Mouse (Mus musculus) midbrain, embryonic 12.5 days (tissue): Measurements from ENCODE around the gene Ccdc88a. TPM values are rescaled to one million over a fixed set of nuclear protein-coding genes. Genes with fewer than 3 reads are reported as not detected.

Source experiments
- ATAC-seq: fragments of 200-750 bp; cut with Nextera tagmentation; 2 replicates; pipeline ENCODE4 v1.8.0; 2017; ENCODE audit warnings: low read depth, moderate TSS enrichment, moderate library complexity; ENCODE audit not compliant: low FRiP score
- H3K27ac ChIP-seq: fragments of 300-500 bp; sonication (generic); replicated peaks from 2 replicates; pipeline ENCODE4 v1.5.1; 2016; ENCODE audit warnings: mild to moderate bottlenecking
- H3K27me3 ChIP-seq: fragments of 300-500 bp; sonication (generic); 2 replicates; pipeline ENCODE4 v1.6.1; 2016; ENCODE audit warnings: mild to moderate bottlenecking
- H3K36me3 ChIP-seq: fragments of 300-500 bp; sonication (generic); 2 replicates; pipeline ENCODE4 v1.6.1; 2016
- H3K4me1 ChIP-seq: fragments of 300-500 bp; sonication (generic); 2 replicates; pipeline ENCODE4 v1.6.1; 2016
- H3K4me2 ChIP-seq: fragments of 300-500 bp; sonication (generic); replicated peaks from 2 replicates; pipeline ENCODE4 v1.6.1; 2016; ENCODE audit warnings: mild to moderate bottlenecking, moderate library complexity
- H3K4me3 ChIP-seq: fragments of 300-500 bp; sonication (generic); 2 replicates; pipeline ENCODE4 v1.5.1; 2016; ENCODE audit warnings: mild to moderate bottlenecking
- H3K9ac ChIP-seq: fragments of 300-500 bp; sonication (generic); replicated peaks from 2 replicates; pipeline ENCODE4 v1.6.1; 2016; ENCODE audit warnings: mild to moderate bottlenecking, moderate library complexity
- H3K9me3 ChIP-seq: fragments of 300-500 bp; sonication (generic); 2 replicates; pipeline ENCODE4 v1.6.1; 2016; ENCODE audit warnings: mild to moderate bottlenecking
- WGBS: fragments of 180-500 bp; shearing (Covaris S2); methylation state at CpG from one replicate; pipeline ENCODE4 v1.1.7; 2016; 5-methylcytosine and 5-hydroxymethylcytosine counted together
- polyA plus RNA-seq: library from polyadenylated mRNA; unstranded; fragments of >200 nt; fragmentation: Nextera tagmentation; extraction: Ambion mirVana; gene quantifications from 2 replicates; pipeline ENCODE4 v1.2.1, GENCODE M21; 2016

The Ccdc88a gene
- polyA plus RNA-seq, 1 experiment from 2014 or later, result 76.4 TPM

GRCm38 (mm10) chr11:29496962-29497361 is 123.5 kb downstream of the Ccdc88a start:
- Histone ChIP-seq H3K27ac (no peak overlapping the region), H3K4me2 (no peak overlapping the region), H3K4me1 (no peaks in the 10 kb centered on the region), H3K27me3 (no peaks in the 10 kb centered on the region), H3K36me3 (peaks cover 35% of the 10 kb centered on the region), H3K9ac (no peak overlapping the region), H3K4me3 (no peak overlapping the region), H3K9me3 (no peaks in the 10 kb centered on the region)
- ATAC-seq, result no peak
- WGBS, result 98% methylated on average over 3 of the region's 3 CpGs

- H3K4me1 ChIP-seq, result no peaks in the 10 kb centered on the region
- no peaks in the 10 kb centered on the region for H3K27me3 ChIP-seq
- H3K27ac ChIP-seq, result no peak overlapping the region
- H3K4me3 ChIP-seq, result no peak overlapping the region
- no peak overlapping the region for H3K4me2 ChIP-seq
- no peak overlapping the region for H3K9ac ChIP-seq
- peaks cover 38% of the 10 kb centered on the region for H3K36me3 ChIP-seq
- no peak for ATAC-seq
- WGBS, result 91% methylated on average over 10 of the region's 10 CpGs
- no peaks in the 10 kb centered on the region for H3K9me3 ChIP-seq
Observed at GRCm38 (mm10) chr11:29503948-29504893, 130.8 kb downstream of the Ccdc88a start.

GRCm38 (mm10) chr11:29504899-29505625 is 131.6 kb downstream of the Ccdc88a start:
- ATAC-seq, result no peak
- H3K36me3 ChIP-seq, result peaks cover 32% of the 10 kb centered on the region
- H3K4me2 ChIP-seq, result no peak overlapping the region
- 96% methylated on average over 2 of the region's 2 CpGs for WGBS
- no peak overlapping the region for H3K27ac ChIP-seq
- no peak overlapping the region for H3K9ac ChIP-seq
- H3K4me3 ChIP-seq, result no peak overlapping the region
- H3K4me1 ChIP-seq, result no peaks in the 10 kb centered on the region
- H3K9me3 ChIP-seq, result no peaks in the 10 kb centered on the region
- H3K27me3 ChIP-seq, result no peaks in the 10 kb centered on the region

GRCm38 (mm10) chr11:29509421-29509820 is 136.0 kb downstream of the Ccdc88a start:
- no peak for ATAC-seq
- H3K4me2 ChIP-seq, result no peak overlapping the region
- H3K4me3 ChIP-seq, result no peak overlapping the region
- no peaks in the 10 kb centered on the region for H3K9me3 ChIP-seq
- no peak overlapping the region for H3K27ac ChIP-seq
- H3K4me1 ChIP-seq, result 0 out of 2 replicates have a peak, but pooled peaks cover 4% of the 10 kb centered on the region
- 98% methylated on average over 1 of the region's 1 CpGs for WGBS
- H3K9ac ChIP-seq, result no peak overlapping the region
- H3K27me3 ChIP-seq, result no peaks in the 10 kb centered on the region
- H3K36me3 ChIP-seq, result peaks cover 12% of the 10 kb centered on the region

GRCm38 (mm10) chr11:29512818-29513535 is 139.5 kb downstream of the Ccdc88a start:
- H3K9ac ChIP-seq, result no peak overlapping the region
- no peak overlapping the region for H3K4me3 ChIP-seq
- H3K4me1 ChIP-seq, result 0 out of 2 replicates have a peak, but pooled peaks cover 4% of the 10 kb centered on the region
- H3K27ac ChIP-seq, result no peak overlapping the region
- no peak overlapping the region for H3K4me2 ChIP-seq
- WGBS, result 87% methylated on average over 4 of the region's 4 CpGs
- ATAC-seq, result no peak
- no peaks in the 10 kb centered on the region for H3K9me3 ChIP-seq
- 0 out of 2 replicates have a peak, but pooled peaks cover 4% of the 10 kb centered on the region for H3K36me3 ChIP-seq
- no peaks in the 10 kb centered on the region for H3K27me3 ChIP-seq

- Histone ChIP-seq H3K9ac (peak overlapping the region; percentile 56), H3K9me3 (no peaks in the 10 kb centered on the region), H3K4me2 (peak overlapping the region; percentile 63), H3K27me3 (no peaks in the 10 kb centered on the region), H3K36me3 (0 out of 2 replicates have a peak, but pooled peaks cover 4% of the 10 kb centered on the region), H3K4me3 (peak overlapping the region; percentile 60), H3K4me1 (0 out of 2 replicates have a peak, but pooled peaks cover 4% of the 10 kb centered on the region), H3K27ac (peak overlapping the region; percentile 49; the same call in 1 of the 2 replicates)
- 33% methylated on average over 10 of the region's 10 CpGs for WGBS
- ATAC-seq, result no peak
Observed at GRCm38 (mm10) chr11:29514325-29514681, 140.8 kb downstream of the Ccdc88a start.

GRCm38 (mm10) chr11:29514682-29515412 is 141.4 kb downstream of the Ccdc88a start, which contains the start of gene Prorsd1:
Prorsd1 (minus strand) TSS chr11:29515033.
- Histone ChIP-seq H3K36me3 (0 out of 2 replicates have a peak, but pooled peaks cover 4% of the 10 kb centered on the region), H3K27ac (peak within 1 kb of the TSS; percentile 49; the same call in 1 of the 2 replicates), H3K4me3 (peak within 1 kb of the TSS; percentile 60), H3K9ac (peak within 1 kb of the TSS; percentile 56), H3K27me3 (no peaks in the 10 kb centered on the region), H3K4me2 (peak within 1 kb of the TSS; percentile 63), H3K4me1 (0 out of 2 replicates have a peak, but pooled peaks cover 4% of the 10 kb centered on the region), H3K9me3 (no peaks in the 10 kb centered on the region)
- ATAC-seq, result peak; percentile 100
- 4% methylated on average over 40 of the region's 40 CpGs for WGBS

- Histone ChIP-seq H3K4me1 (peaks cover 9% of the 10 kb centered on the region), H3K4me3 (peak within 1 kb of the TSS; percentile 68), H3K36me3 (peaks cover 13% of the 10 kb centered on the region), H3K4me2 (peak within 1 kb of the TSS; percentile 69), H3K27ac (peak within 1 kb of the TSS; percentile 83), H3K27me3 (no peaks in the 10 kb centered on the region), H3K9me3 (no peaks in the 10 kb centered on the region), H3K9ac (peak within 1 kb of the TSS; percentile 83)
- peak; percentile 98 for ATAC-seq
- 3% methylated on average over 47 of the region's 47 CpGs for WGBS
Observed at GRCm38 (mm10) chr11:29525988-29526794, 152.7 kb downstream of the Ccdc88a start, which contains the start of gene Mtif2. Mtif2 (plus strand) TSS chr11:29526408.

- H3K27me3 ChIP-seq, result no peaks in the 10 kb centered on the region
- H3K9me3 ChIP-seq, result no peaks in the 10 kb centered on the region
- 94% methylated on average over 1 of the region's 1 CpGs for WGBS
- no peak overlapping the region for H3K4me3 ChIP-seq
- no peak overlapping the region for H3K27ac ChIP-seq
- no peak for ATAC-seq
- peaks cover 56% of the 10 kb centered on the region for H3K36me3 ChIP-seq
- no peaks in the 10 kb centered on the region for H3K4me1 ChIP-seq
- H3K4me2 ChIP-seq, result no peak overlapping the region
- no peak overlapping the region for H3K9ac ChIP-seq
Observed at GRCm38 (mm10) chr11:29538201-29538600, 164.7 kb downstream of the Ccdc88a start.

GRCm38 (mm10) chr11:29544225-29544945 is 170.9 kb downstream of the Ccdc88a start:
- Histone ChIP-seq H3K9me3 (no peaks in the 10 kb centered on the region), H3K4me3 (no peak overlapping the region), H3K27me3 (no peaks in the 10 kb centered on the region), H3K9ac (no peak overlapping the region), H3K4me2 (no peak overlapping the region), H3K4me1 (peaks cover 12% of the 10 kb centered on the region), H3K27ac (no peak overlapping the region), H3K36me3 (peaks cover 53% of the 10 kb centered on the region)
- ATAC-seq, result no peak
- 84% methylated on average over 3 of the region's 3 CpGs for whole genome bisulfite sequencing
